Mouse (Mus musculus) G1E-ER4 (cell line): ENCODE results near the gene Gpld1. TPM values are rescaled to one million over a fixed set of nuclear protein-coding genes. Genes with fewer than 3 reads are reported as not detected.

Source experiments
- GATA1 ChIP-seq: IDR thresholded peaks from one replicate; pipeline ENCODE4 v1.8.0; 2012; ENCODE audit warnings: low read length, inconsistent platforms
- polyA plus RNA-seq: library from polyadenylated mRNA; stranded (reverse); fragments of >175 nt; gene quantifications from 2 replicates; pipeline ENCODE4 v1.2.3, GENCODE M21; 2012

The Gpld1 gene
- polyA plus RNA-seq, 1 experiment = not detected

DNA sequence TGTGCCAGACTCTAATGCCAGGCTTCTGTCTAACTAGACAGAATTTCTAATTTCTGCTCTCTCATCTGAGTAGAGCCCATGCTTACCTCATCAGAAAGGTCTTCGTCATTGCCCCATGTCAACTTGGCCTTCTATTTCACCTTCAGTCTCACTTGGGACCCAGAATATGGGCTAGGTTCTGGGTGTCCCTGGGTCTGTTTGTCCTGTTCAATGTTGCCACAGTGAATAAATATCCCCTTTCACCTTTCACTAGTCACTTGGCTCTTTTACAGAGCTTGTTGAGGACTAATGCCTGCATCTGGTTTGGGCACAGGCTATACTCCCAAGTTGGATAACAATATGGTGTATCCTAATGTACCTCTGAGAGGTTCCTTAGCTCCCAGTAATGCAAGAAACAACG lies 96.5 kb downstream of the Gpld1 start:
- no peak for TF ChIP-seq GATA1

Other genes with a start within 250 kb of the Gpld1 start
- not detected in 2 replicates for gene Armh2, start 201.9 kb upstream of the Gpld1 start, polyA plus RNA-seq
- 4.0 and 9.1 TPM in 2 replicates for gene Gmnn, start 181.2 kb upstream of the Gpld1 start, polyA plus RNA-seq
- gene BC005537, start 141.5 kb upstream of the Gpld1 start, polyA plus RNA-seq = 61.9 and 79.6 TPM in 2 replicates
- gene Acot13, start 111.6 kb upstream of the Gpld1 start, polyA plus RNA-seq = 46.7 and 50.2 TPM in 2 replicates
- 49.8 and 53.5 TPM in 2 replicates for gene Tdp2, start 111.5 kb upstream of the Gpld1 start, polyA plus RNA-seq
- not detected in 2 replicates for gene D130043K22Rik, start 98.0 kb upstream of the Gpld1 start, polyA plus RNA-seq
- gene Aldh5a1, start 5.5 kb upstream of the Gpld1 start, polyA plus RNA-seq = not detected in 2 replicates
- gene Mrs2, start 77.2 kb downstream of the Gpld1 start, polyA plus RNA-seq = 6.4 and 8.6 TPM in 2 replicates
- gene Dcdc2a, start 112.9 kb downstream of the Gpld1 start, polyA plus RNA-seq = not detected in 2 replicates